Mouse (Mus musculus) gastrocnemius, adult 2 months (tissue): ENCODE measurements around the gene Prkca. TPM values are rescaled to one million over a fixed set of nuclear protein-coding genes. Genes with fewer than 3 reads are reported as not detected.

Experiments used
- DNase-seq: peaks from one replicate; pipeline ENCODE4 v3.0.0; 2022
- H3K27ac ChIP-seq: fragments of 200-600 bp; 2 replicates; pipeline ENCODE4 v1.8.1; 2022; ENCODE audit warnings: mild to moderate bottlenecking
- H3K4me3 ChIP-seq: fragments of 200-600 bp; 2 replicates; pipeline ENCODE4 v1.8.1; 2022; ENCODE audit warnings: mild to moderate bottlenecking, moderate library complexity
- CTCF ChIP-seq: fragments of 200-600 bp; IDR thresholded peaks from 2 replicates; pipeline ENCODE4 v1.8.1; 2022; ENCODE audit warnings: antibody characterized with exemption, mild to moderate bottlenecking, moderate library complexity
- intact Hi-C: fragments of 180-260 bp; cut with DNase I; formaldehyde crosslinking; loops from one replicate; pipeline ENCODE4 v1.15.1; 2025
- total RNA-seq, 2 experiments: library from RNA; stranded (reverse); gene quantifications; 2 replicates each; pipeline ENCODE4 v1.2.3; 2021

Prkca gene
- total RNA-seq, 2 experiments from 2014 or later = 54.9 to 57.8 TPM

DNA sequence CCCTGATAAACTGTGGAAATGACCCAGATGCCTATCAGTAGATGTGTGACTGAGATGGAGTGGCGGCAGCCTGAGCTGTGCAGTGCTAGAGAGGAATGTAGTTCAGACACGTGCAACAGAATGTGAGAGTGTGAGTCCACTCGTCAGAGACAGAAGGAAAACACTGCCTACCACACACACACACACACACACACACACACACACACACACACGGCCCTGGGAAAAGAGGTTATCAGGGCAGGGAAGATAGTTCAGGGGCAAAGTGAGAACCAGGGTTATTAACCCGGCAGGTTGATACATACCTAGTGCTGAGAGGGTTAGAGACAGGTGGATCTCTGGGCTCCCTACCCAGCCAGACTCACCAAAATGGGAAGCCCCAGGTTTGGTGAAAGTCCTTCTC is 145.1 kb downstream of the Prkca start:
- intact Hi-C loops = no loop called here
- TF ChIP-seq CTCF = no peak
- H3K4me3 ChIP-seq = no peak overlapping the region
- H3K27ac ChIP-seq = no peak overlapping the region
- no peak for DNase-seq

DNA sequence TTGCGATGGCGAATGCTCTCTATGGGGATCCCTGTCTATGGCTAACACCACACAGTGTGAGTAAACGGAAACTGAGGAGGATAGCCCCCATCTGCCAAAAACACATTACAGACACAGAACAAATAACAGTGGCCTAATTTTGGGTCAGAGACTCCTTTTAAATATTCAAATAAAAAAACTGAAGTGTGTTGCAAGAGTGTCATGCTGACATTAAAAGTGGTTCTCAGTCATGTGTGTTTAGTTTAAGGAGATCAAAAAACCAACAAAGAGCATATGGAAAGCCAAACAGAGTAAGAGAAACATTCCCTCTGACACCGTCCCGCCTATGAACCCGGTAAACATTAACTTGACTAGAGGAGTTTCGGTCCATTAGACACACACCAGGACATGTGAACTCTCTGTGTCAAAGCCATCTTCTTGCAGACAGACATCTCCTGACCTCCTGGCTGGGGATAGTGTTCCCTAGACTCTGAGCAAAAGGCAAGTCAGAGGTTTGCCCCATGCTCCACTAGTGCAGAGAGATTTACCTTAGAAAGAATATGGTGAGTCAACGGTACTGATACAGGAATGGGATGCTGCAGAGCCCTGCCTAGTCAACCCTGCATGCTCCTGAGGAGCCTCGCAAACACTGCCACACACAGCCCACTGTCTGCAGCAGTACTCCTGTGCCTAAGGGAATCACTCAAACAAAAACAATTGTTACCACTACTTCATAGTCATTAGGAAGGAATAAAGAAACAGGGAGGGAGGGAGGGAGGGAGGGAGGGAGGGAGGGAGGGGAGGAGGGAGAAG is 146.1 kb downstream of the Prkca start:
- Histone ChIP-seq H3K4me3 (no peak overlapping the region), H3K27ac (no peak overlapping the region)
- intact Hi-C loops = no loop called here
- TF ChIP-seq CTCF = no peak
- DNase-seq = no peak

- no peak for TF ChIP-seq CTCF
- Histone ChIP-seq H3K4me3 (no peak overlapping the region), H3K27ac (no peak overlapping the region)
- intact Hi-C loops = no loop called here
- DNase-seq = no peak
Observed at GRCm38 (mm10) chr11:108196796-108197195, 146.9 kb downstream of the Prkca start.

- Histone ChIP-seq H3K27ac (no peak overlapping the region), H3K4me3 (no peak overlapping the region)
- intact Hi-C loops = no loop called here
- no peak for DNase-seq
- TF ChIP-seq CTCF = no peak
Observed at GRCm38 (mm10) chr11:108190298-108190697, 153.4 kb downstream of the Prkca start.

DNA sequence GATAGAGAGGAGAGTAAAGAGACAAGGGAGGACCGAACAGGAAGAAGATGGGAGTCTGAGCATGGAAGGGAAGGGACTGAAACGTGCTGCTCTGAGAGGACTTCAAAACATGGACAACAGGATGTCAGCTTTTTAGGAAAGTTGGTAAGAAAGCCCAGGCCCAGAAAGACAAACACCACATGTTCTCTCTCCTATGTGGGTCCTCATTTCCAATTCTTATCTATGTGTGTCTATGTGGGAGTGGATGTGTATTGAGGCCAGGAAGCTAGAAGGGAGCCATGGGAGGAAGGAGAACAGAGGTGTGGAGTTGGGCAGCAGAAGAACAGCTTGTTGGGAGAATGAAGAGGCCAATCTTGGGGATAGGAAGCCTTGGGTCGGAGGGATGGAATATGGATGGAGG is 154.4 kb downstream of the Prkca start:
- no peak overlapping the region for H3K27ac ChIP-seq
- no peak for DNase-seq
- no peak for TF ChIP-seq CTCF
- H3K4me3 ChIP-seq = no peak overlapping the region
- intact Hi-C loops = no loop called here

DNA sequence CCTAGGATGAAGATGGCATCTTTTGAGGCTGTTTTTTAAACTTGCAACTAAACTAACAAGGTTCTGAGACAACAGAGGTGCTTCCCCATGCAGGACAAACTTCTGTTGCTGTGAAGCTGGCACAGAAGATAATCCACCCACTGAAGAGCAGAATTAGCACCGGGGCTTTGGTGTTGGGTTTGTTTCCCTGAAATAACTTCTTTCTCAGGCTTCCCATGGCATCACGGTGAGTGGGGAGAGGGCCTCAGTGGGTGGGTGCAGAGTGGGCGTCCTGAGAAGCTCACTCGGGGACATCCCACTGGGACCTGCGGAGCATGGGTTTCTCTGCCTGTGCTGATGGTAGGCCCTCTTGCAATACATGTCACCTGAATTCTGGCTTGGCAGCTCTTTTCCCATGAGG is 161.3 kb downstream of the Prkca start:
- no peak overlapping the region for H3K27ac ChIP-seq
- H3K4me3 ChIP-seq = no peak overlapping the region
- no peak for TF ChIP-seq CTCF
- intact Hi-C loops = no loop called here
- no peak for DNase-seq

DNA sequence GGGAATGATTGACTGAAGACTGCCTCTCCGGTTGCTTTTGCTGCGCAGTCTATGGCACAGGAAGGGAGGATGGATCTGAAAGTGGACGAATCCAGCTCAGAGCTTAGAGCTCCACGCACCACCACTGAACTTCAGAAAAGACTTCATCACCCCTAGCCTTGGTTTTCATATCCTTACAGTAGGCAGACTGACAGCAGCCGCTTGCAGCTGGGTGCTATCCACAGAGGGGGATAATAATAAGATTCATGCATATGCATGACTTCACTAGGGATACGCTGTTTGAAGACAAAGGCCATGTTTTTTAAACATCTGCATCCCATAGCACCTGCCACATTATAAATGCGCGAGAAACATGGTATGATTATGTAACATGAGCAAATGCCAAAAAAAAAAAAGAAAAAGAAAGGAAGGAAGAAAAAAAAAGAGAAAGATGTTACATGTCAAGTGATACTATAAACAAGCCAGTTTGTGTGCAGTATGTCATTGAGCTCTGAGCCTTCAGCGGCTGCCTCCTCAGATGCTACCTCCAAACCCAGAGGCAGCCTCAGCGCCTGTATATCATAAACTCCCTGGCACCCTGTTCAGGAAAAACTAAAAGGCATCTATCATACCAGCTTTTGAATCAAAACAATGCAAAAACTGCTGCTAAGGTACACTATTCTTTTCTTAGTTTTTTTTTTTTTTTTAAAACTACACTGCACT is 162.6 kb downstream of the Prkca start:
- Histone ChIP-seq H3K4me3 (no peak overlapping the region), H3K27ac (no peak overlapping the region)
- TF ChIP-seq CTCF = no peak
- intact Hi-C loops = no loop called here
- DNase-seq = no peak

DNA sequence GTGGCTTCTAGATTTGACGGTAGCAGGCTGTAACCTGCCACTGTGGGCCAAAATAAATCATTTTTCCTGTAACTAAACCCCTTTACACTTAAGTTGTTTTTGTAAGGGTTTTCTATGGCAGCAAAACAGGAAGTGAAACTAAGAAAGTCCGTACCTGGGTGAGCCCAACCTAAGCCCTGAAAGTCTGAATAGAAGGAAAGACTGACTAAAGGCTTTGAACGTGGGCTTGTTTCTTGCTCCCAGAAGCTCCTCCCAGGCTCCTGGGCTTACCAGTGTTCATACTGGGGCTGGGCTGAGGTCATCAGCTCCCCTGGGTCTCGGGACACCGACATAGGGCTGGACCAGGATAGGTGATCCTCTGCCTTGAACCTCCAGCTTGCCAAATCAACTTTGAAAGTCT is 164.9 kb downstream of the Prkca start:
- intact Hi-C loops = no loop called here
- TF ChIP-seq CTCF = no peak

DNA sequence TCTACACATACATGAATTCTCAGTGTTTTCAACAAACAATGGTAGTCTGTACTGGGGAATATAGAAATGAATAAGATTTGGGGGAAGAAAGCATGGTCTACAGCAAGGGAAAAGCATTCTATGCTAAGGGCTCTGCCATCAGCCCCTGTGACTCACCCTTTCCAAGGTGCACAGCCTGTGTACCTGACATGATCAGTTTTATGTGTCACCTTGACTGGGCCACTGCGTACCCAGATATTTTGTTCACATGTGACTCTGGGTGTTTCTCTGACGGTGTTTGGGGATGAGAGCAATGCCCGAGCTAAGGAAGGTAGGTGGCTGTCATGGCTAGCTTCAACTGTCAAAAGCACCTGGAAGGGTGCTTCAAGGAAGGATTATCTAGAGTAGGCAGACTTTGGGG is 165.5 kb downstream of the Prkca start:
- no peak for TF ChIP-seq CTCF
- intact Hi-C loops = no loop called here
- Histone ChIP-seq H3K4me3 (no peak overlapping the region), H3K27ac (no peak overlapping the region)
- no peak for DNase-seq

More for the DNA sequence above, 164.9 kb downstream of the Prkca start:
- Histone ChIP-seq H3K4me3 (no peak overlapping the region), H3K27ac (no peak overlapping the region)
- no peak for DNase-seq

DNA sequence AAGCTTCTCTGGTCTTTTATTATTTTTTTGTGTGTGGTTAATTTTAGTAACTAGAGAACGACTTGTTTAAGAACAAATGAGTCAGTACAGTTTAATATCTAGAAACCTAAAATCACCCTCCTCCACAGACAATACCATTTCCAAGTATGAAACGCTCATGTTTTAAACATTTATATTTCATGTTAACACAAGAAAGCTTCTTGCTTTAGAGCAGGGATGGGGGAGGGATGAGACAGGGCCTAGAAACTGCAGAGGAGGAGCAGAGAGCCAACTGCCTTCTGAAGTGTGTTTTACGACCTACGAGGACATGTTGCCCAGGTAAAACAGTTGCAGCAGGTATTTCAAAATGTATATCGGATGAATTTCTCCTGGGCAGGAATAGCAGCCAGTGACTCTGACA is 167.0 kb downstream of the Prkca start:
- TF ChIP-seq CTCF = no peak
- DNase-seq = no peak
- Histone ChIP-seq H3K27ac (no peak overlapping the region), H3K4me3 (no peak overlapping the region)
- intact Hi-C loops = no loop called here

- DNase-seq = no peak
- intact Hi-C loops = no loop called here
- no peak overlapping the region for H3K27ac ChIP-seq
- no peak overlapping the region for H3K4me3 ChIP-seq
- TF ChIP-seq CTCF = no peak
Observed at GRCm38 (mm10) chr11:108171917-108172316, 171.8 kb downstream of the Prkca start.

- no peak for DNase-seq
- TF ChIP-seq CTCF = no peak
- Histone ChIP-seq H3K27ac (no peak overlapping the region), H3K4me3 (no peak overlapping the region)
- intact Hi-C loops = no loop called here
Observed at GRCm38 (mm10) chr11:108171260-108171659, 172.5 kb downstream of the Prkca start.

DNA sequence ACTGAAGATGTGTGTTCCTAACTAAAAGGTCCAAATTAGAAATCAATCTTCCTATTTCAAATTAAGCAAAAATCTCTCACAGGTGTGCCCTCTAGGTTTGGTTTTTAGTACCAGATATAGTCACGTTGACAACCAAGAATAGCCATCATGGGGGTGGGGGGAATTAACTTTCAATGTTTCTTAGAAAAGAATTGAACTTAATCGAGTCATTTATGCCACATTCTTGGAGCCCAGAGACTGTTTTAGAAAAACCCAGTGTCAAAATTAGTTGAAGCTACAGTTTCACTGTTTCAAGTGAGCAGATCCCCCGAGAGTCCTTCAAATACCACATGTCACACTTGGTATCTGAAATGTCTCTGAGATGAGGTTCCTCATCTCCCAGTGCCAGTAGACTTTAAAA is 173.6 kb downstream of the Prkca start:
- intact Hi-C loops = no loop called here
- no peak overlapping the region for H3K27ac ChIP-seq
- no peak for TF ChIP-seq CTCF
- H3K4me3 ChIP-seq = no peak overlapping the region
- no peak for DNase-seq

GRCm38 (mm10) chr11:108165725-108166124 is 178.0 kb downstream of the Prkca start:
- intact Hi-C loops = no loop called here
- Histone ChIP-seq H3K27ac (peak overlapping the region; percentile 85), H3K4me3 (peak overlapping the region; percentile 56)
- DNase-seq = peak; percentile 34
- TF ChIP-seq CTCF = no peak
